Mouse (Mus musculus) cerebellum, adult 18-20 months (tissue): ENCODE data around the gene Gpr15.

Experiments
- DNase-seq, 2 experiments: peaks; one replicate each; pipeline ENCODE4 v3.0.0; 2021

Gene Gpr15

DNA sequence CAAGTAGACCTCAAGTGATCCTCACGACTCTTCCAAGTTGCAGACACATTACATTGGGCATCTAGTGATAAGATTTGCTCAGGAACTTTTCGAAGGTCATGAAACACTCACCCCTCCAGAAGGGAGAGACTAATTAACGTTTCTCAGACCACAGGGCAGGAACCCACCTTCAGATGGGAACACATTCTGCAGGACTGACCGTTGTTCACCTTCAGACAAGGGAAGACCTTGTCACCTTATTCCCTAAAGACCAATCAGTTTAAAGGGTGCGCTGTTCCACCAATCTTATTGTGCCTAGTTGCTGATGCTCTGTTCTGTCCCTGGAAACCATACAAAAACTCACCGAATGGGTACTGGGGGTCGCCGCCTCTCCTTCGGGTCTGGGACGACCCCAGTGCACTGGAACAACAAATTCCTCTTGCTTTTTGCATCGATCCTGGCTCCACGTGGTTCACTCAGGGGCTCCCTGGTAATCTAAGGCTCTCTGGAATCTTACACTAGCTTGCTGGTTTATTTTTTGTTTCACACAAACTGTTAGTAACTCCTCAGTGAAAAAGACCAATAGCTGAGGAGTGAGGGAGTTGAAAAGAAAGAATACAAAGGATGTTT, 17.9 kb downstream of the Gpr15 start:
- DNase-seq = no peak

DNA sequence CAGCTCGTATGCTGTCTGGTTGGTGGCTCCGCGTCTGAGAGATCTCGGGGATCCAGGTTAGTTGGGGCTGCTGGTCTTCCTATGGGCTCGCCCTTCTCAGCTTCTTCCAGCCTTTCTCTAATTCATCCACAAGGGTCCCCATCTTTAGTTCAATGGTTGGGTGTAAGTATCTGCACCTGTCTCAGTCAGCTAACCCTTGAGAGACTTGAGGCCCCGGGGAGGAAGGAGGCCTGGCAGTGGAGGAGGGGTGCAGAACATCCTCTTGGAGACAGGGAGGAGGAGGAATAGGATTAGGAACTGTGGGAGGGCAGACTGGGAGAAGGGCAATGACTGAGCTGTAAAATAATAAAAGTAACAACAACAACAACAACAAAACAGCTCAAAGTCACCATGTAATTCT, 18.7 kb downstream of the Gpr15 start:
- DNase-seq = no peak

DNA sequence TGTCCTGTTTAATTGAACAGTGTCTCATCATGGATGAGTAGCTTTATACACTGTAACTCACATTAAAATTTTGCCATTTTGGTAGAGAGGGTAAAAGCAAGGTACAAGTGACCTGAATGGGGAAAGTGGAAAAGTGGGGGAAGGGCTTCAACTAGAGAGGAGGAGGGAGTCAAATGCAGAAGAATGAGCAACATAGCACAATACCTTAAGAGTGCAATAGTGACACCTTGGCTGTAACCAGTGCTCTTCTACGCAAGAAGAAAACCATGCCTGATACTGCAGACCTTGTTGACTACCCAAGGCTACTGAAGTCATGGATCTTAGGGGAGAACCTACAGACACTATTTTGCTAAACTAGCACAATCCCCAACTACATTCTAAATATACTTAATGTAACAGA, 21.6 kb downstream of the Gpr15 start:
- no peak for DNase-seq

DNA sequence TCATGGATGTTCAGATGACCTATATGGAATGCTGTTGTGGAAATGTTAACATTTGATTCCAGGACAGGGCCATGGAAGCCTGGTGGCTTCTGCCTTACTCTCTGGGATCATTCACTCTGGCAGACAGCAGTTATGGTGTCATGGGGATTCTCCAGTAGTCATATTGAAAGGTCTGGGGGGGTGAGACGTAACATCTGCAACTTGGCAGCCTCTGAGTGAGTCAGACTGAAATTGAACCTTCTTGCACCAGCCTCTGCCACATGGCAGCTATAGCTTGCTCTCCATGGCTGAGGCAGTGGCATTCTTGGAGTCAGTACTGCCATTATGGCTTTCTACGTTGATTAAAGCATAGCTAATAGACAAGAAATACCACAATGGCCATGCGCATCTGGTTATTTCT, 22.1 kb downstream of the Gpr15 start:
- no peak for DNase-seq

DNA sequence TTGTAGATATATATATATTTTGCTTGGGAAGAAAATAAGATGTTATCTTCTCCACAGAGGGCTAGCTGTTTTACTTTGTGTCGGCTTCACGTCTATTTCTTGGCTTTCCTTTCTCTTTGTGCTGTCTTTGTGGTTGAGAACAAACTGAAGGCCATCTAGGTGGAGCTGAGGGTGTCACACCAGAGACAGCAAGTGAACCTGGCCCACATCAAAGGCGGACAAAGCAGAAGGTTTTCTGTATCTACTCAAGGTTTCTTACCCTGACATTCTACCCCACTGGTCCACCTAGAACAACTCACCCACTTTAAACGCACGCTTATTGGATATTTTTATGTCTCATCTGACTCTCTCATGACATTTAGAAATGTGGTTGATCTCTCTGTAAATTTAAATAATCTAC, 24.8 kb downstream of the Gpr15 start:
- no peak for DNase-seq

DNA sequence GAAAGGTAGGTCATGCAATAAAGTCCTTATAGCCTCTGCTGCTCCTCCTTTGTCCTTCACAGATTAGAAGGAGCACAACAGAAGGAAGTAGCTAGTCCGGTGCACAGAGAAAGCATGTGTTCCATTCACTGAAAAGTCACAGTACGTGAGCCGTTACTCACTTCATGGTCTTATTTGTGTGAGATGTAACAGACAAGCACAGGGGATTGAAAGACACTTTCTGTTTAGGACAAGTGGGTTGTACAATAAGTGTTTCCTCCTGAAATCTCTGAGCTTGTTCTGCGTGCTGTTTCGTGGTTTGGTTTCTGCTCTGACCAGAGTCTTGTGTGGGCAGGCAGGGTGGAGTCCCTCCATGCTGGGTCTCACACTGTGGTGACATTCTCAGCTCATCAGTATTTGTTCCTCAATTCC, 28.5 kb downstream of the Gpr15 start:
- no peak for DNase-seq

DNA sequence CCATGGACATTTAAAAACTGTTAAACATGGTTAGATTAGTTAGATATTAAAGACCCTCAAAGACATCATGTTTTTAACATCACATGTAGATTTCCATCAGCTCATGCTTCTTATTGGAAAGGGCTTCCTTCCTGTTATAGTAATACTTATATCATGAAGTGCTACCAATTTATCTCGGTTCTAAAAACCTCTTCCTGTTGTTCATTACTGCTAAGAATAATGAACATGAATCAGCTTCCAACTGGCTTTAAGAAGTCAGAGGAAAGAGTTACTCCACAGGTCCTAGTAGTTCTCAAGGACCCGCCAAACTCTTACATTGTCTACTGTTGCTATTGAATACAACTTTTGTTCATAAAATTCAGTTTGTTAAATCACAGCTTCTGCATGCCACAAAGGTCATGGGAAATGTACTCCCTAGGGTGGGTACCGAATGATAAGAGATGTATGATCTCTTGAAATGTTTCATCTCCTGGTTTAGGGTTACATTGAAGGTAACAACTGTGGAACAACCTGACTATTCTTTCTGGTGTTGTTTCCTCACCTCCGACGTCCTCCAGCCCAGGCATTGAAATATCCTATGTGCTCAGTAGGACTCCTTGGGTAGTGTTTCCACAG, 29.2 kb downstream of the Gpr15 start:
- no peak for DNase-seq

DNA sequence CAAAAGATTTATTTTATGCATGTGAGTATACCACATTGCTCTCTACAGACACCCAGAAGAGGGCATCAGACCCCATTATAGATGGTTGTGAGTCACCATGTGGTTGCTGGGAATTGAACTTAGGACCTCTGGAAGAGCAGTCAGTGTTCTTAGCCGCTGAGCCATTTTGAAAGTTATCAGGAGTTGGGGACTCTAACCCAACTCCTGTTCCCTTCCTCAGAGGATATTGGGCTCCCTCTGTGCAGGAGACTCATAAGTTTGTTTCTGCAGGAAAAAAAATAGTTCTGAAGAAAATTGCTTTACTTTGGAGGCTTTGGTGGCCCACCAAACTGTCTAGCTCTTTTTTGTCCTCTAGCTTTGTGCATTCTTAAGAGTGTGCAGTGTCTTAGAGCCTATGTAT, 30.3 kb downstream of the Gpr15 start:
- no peak for DNase-seq

DNA sequence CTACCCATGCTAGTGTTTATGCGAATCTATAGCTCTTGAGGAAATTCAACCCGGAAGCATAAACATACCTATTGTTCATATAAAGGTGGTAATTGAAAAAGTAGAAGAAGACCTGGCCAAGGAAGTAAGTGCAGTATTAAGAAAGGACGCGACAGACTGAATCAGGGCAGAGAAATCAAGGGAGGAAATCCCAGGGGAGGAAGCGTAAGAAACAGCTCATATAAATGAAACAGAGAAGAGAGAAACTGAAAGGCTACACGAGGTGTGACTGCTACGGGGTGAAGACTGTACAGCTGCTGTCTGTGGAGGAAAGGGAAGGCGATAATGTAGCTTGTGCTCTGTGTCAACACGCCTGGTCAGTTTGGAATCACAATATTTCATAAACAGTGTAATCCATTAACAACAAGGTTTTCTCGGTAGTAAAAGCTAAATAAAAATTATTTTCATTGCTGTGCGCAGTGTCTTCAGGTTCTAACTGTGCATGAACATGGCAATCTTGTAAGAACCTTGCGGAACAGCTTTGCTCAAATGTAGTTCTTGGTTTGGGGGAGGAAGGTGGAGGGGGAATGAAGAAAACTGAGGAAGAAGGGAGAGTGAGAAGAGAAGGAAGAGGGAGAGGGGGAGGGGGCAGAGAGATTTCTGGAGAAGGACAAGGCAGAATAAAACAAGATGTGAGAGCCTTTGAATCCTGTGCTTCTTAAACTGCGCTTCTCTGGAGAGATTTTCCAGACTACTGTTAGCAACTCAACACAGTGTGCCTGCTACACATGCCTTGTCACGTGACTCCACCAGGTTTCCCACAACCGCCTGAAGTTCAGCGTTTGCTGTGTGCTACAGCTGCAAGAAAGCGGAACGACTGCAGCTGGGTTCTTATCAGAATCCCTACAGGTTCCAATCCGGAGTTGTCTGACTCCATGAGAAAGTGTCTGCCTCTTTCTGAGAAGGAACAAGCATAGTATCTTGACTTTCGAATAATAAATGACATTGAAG, 33.0 kb downstream of the Gpr15 start:
- no peak for DNase-seq

DNA sequence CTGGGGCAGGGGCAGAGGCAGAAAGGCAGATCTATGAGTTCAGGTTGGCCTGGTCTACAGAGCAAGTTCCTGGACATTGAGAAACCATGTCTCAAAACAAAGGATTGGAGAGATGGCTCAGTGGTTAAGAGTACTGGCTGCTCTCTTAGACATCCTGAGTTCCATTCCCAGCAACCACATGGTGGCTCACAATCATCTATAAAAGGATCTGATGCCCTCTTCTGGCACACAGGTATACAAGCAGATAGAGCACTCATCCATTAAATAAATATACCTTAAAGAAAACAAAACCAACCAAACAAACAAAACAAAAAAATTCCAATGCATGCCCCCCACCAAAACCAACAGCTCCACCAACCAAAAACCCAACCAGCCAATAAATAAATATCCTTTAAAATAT, 34.3 kb downstream of the Gpr15 start:
- no peak for DNase-seq

DNA sequence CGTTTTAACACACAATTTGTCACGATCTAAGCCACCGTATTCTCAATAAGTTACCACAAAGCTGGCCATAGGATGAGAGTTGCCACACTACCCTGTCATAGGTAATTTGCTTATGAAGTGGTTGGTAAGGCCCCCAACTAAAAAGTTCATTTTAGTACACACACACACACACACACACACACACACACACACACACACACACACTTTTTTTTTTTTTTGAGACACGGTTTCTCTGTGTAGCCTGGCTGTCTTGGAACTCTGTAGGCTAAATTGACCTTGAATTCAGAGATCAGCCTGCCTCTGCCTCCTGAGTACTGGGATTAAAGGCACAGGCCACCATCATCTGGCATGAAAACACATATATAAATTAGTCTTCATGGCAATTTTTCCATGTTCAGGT, 35.0 kb downstream of the Gpr15 start:
- DNase-seq = no peak

DNA sequence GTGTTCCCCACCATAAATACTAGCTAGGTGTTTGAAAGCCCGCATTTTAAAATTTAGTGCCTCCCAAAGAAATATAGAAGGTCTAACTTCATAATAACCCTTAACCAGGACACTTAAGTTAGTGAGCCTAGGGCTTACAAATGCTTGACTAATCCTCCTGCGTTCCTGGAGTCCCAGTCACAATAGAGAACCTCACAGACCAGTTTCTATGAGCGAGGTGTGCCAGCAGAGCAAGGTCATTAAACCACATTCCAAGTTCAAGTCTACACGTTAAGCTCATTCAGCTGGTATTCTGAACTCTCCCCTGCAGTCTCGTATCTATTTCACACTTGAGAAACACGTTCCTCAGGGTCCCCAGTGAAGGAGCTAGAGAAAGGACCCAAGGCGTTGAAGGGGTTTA, 36.0 kb downstream of the Gpr15 start:
- no peak for DNase-seq

DNA sequence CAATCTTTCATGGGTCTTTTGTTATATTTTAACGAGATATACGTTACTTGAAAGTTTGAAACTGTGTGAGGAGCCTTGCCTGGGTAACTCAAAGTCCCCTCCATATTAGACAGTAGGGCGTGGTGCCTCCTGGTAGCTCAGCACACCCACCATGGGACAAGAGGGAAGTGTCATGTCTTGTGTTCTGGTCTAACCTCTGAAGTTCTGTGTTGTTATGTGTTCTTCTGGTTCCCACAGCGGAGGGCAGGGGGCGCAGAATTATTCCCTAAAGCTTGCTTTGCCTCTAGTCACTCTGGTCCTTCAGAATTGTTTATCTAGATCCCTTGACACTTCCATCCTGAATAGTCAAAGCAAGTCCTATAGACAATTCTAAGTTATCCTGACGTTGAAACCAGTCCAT, 36.8 kb downstream of the Gpr15 start:
- DNase-seq = no peak

DNA sequence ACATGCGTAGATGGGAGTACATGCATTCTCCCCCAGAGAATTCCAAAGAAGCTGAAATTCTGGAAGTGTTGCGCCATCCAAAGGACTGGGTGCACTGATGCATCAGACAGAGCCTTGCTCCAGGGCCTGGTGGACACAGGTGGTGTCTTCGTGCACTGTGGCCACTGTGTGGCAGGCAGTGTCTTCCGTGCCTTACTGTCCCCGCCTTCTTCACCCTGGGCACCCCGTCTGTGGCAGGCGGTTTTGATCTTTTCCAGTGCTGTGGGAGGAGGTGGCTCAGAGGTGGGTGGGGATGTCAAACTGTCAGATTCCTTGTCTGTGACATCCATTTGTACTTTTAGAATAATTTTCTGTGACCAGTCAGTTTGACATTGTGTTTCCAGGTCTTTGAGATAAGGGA, 40.2 kb downstream of the Gpr15 start:
- no peak for DNase-seq

DNA sequence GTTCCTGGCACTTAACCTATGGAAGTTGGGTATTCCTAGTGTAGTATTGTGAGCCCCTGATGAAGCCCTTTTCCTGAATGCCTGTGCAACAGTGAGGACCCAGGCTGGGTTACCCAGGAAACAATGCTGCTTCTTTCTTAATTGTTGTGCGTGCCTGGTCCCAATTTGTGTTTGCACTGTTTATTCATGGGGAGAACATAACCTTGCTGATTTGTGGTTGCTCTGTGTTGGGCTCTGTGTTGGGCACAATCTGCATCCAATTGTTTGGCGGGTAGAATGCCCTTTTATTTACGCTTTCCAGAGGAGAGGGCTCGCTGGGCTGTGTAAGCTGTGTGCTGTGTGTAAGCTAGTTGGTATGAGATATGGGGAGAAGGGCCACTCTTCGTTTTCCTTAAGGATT, 41.4 kb downstream of the Gpr15 start:
- no peak for DNase-seq

DNA sequence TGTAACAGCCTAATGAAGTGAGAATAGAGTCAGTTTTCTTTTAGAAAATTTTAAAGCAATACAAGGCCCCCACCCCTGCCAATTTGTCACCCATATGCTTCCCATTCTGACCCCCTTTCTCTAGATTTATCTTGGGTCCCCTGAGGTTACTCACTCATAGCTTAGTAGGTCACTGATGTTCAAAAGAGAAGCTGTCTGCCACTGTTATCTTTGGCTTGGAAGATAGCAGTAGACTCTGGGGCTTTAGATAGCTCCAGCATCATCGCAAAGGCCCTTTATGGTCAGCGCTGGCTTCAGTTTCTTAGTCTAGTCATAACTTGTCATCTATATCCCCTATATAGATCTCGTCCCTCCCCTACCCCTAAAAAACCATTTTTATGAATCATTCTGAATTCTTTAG, 42.2 kb downstream of the Gpr15 start:
- DNase-seq = no peak

DNA sequence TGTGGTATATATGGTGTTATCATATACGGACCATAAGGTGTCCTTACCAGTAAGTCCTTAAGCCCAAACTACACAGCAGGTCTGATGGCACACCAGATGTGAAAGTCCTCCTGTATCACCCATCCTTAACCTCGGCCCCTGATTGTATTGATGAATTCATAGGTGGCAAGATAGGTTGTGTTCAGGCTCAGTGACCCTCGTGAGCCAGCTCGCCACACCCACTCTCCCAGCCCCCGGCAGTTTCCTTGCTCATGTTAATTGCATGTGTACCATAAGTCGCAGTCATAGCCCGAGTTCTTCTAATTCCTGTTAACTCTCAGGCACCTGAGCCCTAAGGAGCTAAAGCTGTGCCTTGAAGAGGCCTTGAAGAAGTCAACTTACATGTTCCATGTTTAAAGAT, 42.7 kb downstream of the Gpr15 start:
- no peak for DNase-seq

DNA sequence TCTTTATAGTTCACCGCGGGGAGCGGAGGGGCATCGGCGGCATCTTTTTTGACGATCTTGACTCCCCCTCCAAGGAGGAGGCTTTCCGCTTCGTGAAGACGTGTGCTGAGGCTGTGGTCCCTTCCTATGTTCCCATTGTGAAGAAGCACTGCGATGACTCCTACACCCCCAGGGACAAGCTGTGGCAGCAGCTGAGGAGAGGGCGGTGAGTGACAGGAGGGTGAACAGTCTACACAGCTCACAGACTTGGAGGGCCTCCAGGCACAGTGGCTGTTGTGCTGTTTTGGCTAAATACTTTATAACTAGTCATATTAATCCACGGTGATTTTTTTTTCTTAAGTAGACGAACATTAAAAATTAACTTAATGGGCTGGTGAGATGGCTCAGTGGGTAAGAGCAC, 43.6 kb downstream of the Gpr15 start:
- DNase-seq = no peak

DNA sequence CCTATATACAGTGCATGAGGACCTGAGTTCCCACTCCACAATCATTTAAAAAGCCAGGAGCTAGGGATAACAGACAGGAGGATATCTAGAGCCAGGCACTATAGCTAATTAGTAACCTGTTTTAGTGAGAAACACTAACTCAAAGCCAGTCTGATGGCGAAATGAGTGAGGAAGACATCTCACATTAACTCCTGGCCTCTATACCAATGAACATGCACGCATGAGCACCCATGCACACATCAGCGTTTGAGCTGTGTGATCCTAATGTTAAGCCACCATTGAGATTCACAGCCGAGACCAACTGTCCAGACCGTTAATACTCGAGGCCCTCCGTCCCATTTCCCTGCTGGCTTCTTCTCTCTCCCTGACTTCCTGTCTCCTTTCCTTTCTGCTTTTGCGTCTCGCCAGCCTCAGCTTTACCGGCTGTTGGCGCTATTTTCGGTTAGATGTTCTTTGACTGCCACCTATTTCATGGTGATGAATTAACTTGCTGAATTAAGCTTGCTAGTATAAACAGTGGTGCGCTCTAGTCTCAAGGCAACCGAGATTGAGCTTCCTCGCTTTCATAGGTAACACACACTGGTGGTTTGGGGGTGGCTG, 45.0 kb downstream of the Gpr15 start:
- DNase-seq = no peak

DNA sequence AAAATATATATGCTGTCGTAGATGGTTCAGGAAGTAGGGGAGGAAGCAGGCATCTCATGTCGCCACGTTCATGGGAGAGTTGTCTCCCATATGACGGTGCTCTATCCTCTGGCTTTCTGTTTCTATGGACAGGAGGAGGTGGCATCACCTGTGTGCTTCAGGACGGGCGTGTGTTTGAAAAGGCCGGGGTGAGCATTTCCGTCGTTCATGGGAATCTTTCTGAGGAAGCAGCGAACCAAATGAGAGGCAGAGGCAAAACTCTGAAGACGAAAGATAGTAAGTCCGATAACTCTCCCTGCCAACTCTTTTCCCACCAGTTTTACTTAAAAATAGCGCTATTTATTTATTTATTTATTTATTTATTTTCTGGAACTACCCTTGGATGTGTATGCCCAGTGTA, 46.5 kb downstream of the Gpr15 start:
- no peak for DNase-seq

DNA sequence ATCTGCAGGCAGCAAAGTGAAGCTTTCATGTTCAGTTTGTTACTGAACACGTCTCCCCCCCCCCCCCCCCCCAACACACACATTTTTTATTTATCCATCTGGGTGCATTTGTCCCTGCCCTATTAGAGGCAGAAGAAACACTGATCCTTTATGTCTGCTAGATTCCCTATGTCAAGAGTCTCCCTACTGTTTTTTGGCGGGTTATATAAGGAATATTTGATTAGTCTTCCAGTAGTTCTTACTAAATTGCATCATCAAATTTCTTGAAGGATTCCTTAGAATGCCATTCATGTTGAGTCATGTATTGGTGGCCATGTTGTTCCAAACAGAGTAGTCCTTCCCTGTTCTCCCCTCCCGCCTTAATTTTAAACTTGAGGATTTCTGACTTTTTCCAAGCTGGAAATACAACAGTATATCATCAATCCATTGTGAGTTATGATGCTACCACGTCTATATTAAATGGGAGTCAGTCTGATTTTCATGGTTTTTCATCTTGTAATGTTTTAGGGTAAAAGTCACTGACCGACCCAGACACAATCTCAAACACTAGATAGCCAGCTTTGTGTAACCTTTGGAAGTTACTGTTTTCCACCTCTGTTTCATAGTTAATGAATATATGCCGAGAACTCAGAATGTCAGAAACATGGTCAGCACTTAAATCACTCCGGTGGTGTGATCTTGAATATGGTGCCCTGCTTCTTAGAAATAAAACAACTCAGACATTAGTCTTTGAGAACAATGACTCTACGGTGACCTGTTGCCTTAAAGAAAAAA, 47.5 kb downstream of the Gpr15 start:
- DNase-seq = no peak

DNA sequence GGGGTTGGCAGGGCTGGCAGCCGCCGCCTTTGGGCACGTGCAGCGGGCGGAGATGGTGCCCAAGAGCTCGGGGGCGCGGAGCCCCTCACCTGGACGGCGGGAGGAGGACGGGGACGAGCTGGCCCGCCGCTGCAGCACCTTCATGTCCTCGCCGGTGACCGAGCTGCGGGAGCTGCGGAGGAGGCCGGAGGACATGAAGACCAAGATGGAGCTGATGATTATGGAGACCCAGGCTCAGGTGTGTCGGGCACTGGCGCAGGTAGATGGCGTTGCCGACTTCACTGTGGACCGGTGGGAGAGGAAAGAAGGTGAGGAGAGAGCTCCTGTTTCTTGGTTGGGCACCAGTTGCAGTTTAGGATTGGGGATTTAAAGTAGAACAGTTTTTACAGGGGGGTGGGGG, 48.2 kb downstream of the Gpr15 start:
- no peak for DNase-seq
